Mouse (Mus musculus) CD8-positive naive resting alpha-beta T cell, adult 2 months (primary cell): ENCODE measurements around the gene Tada2a.

Source experiments
- DNase-seq, 2 experiments: peaks; one replicate each; pipeline ENCODE4 v3.0.0; 2022; ENCODE audit warnings: low read depth in 2 of 2, low spot score in 2 of 2

Tada2a gene

GRCm38 (mm10) chr11:84066071-84066481 is 63.3 kb downstream of the Tada2a start:
- DNase-seq, result no peak

DNA sequence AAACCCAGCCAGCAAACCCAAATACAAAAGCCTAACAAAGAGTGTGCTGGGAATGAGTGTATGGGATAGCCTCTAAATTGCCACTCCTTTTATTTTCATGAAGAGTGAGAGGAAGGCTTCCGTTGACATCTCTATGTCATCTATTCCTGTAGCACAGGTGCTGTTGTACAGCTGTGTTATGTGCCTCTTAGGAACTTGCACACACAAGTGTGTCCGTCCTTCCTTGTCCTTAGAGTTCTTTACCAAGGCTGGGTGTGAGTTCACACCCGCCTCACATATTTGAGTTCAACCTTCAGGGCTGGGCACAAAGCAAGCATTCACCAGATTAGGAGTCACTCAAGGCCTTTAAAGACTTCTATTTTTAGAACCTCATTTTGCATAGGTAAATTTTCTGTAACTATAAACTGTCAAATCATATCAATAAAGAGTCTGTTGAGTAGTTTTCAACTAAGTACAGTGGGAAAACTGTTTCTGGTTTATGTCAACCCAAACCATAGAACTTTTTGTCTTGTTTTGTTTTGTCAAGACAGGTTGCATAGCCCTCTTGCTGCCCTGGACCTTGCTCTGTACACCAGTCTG is 65.7 kb downstream of the Tada2a start:
- DNase-seq, result no peak

GRCm38 (mm10) chr11:84062805-84063204 is 66.6 kb downstream of the Tada2a start:
- no peak for DNase-seq

DNA sequence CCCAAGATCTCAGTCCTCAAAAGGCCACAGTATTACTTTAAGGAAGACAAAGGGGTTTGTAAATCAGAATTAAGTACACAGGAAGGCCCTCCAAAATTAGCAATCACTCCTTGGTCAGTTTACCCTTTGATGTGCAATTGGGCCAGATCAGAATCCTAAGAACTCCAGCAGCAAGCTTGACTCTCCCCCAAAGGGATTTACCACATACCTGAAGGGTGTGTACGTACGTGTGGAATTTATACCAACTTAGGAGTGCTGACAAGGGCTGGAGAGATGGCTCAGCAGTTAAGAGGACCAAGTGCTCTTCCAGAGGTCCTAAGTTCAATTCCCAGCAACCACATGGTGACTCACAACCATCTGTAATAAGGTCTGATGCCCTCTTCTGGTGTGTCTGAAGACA is 67.5 kb downstream of the Tada2a start:
- DNase-seq, result no peak

GRCm38 (mm10) chr11:84060635-84061034 is 68.8 kb downstream of the Tada2a start:
- DNase-seq, result no peak

DNA sequence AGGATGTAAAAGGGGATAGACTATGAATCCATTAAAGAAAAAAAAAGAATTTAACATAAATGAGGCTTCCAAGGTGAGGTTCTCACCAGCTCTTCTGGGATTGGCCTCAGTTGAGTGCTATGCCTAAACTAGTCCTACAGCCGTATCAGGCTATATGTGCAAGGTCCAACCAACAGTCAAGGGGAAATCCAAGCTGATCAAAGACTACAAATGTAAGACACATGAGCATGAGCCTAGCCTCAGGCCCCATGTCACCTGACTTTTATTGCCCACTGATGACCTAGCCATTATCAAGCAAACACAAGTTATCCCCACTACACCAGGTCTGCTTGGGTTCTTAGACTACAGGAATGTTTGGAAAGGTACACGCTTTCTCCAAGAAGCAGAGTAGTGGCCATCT is 69.6 kb downstream of the Tada2a start:
- DNase-seq, result no peak

- DNase-seq, result no peak
Measured at GRCm38 (mm10) chr11:84057418-84057817, 72.0 kb downstream of the Tada2a start.

- no peak for DNase-seq
Measured at GRCm38 (mm10) chr11:84053524-84054163, 75.8 kb downstream of the Tada2a start.

DNA sequence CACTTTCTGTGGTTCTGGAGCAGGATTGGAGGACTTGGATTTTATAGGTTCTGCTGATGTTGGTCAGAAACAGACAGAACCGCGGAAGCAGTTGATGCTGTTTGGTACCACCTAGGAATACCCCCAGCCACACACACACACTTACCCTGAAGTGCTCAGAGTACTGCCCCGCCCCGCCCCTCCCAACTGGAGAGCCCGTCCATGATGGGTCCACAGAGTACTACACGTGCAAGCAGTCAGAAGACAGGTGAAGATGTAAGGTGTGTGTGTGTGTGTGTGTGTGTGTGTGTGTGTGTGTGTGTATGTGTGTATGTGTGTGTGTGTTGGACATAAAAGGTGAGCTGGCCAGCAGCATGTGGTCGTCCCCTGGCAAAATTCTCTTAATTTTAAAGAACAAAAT is 76.3 kb downstream of the Tada2a start:
- no peak for DNase-seq

GRCm38 (mm10) chr11:84048411-84048810 is 81.0 kb downstream of the Tada2a start:
- DNase-seq, result no peak

DNA sequence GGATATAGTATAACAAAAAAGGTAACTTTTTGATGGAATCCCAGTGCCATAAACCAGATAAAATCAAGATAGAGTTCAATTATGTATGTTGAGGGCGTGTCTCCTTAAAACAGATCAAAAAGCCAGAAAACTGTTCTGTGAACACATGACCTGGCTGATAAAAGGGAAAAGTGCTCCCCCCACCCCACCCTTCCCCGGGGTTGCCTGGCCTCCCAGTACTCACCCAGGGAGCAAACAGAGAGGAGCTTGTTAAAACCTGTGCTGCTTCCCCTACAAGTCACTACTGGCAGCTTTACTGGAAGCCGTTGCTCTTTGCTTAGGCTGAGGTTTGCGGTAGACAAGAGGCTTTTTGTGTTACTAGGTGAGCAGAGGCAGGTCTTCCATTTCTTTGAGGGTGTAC is 82.1 kb downstream of the Tada2a start:
- DNase-seq, result no peak

- no peak for DNase-seq
Measured at GRCm38 (mm10) chr11:84044988-84045387, 84.4 kb downstream of the Tada2a start.

GRCm38 (mm10) chr11:84042808-84043762 is 86.3 kb downstream of the Tada2a start:
- DNase-seq, result no peak

- no peak for DNase-seq
Measured at GRCm38 (mm10) chr11:84040621-84041020, 88.8 kb downstream of the Tada2a start.

DNA sequence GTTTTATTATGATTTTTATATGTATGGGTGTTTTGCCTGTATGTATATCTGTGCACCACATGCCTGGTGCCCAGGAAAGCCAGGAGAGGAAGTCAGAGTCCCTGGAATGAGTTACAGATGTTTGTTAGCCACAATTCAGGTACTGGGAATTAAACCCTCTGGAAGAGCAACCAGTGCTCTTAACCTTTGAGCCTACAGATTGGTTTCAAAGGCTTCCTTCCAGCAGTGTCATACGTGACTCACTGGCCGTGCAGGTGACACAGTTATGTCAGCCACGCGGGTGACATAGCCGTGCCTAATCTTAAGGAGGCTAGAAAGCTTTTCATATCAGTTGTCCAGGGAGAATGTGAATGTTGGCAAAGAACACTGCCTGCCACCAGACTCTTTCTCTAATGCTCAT is 95.7 kb downstream of the Tada2a start:
- no peak for DNase-seq

GRCm38 (mm10) chr11:84032559-84032958 is 96.8 kb downstream of the Tada2a start:
- DNase-seq, result no peak

GRCm38 (mm10) chr11:84031971-84032370 is 97.4 kb downstream of the Tada2a start:
- DNase-seq, result peak in 1 of 2 experiments; percentile 20
